Mouse (Mus musculus) hindbrain, embryonic 11.5 days (tissue): Measurements from ENCODE around the gene Slc5a6. TPM values are rescaled to one million over a fixed set of nuclear protein-coding genes. Genes with fewer than 3 reads are reported as not detected.
A peak's percentile ranks its signal among the peaks of the same experiment; 100 is the strongest.
"Not testable (repeated sequence)": the region's sequence is repeated elsewhere in the genome, so short reads cannot be mapped to it uniquely, and the experiment has no call there.

ENCODE experiments used
- ATAC-seq: fragments of 200-750 bp; cut with Nextera tagmentation; 2 replicates; pipeline ENCODE4 v1.8.0; 2017; ENCODE audit warnings: mild to moderate bottlenecking, moderate TSS enrichment, moderate library complexity; ENCODE audit not compliant: low FRiP score
- DNase-seq: peaks from one replicate; pipeline ENCODE4 v3.0.0-alpha.2; 2015; ENCODE audit warnings: low spot score
- H3K27ac ChIP-seq: fragments of 300-500 bp; sonication (generic); 2 replicates; pipeline ENCODE4 v1.5.1; 2014; ENCODE audit warnings: mild to moderate bottlenecking, low read depth, low read length
- H3K27me3 ChIP-seq: fragments of 300-500 bp; sonication (generic); 2 replicates; pipeline ENCODE4 v1.6.1; 2014; ENCODE audit warnings: mild to moderate bottlenecking, low read length, moderate library complexity, mixed read lengths; ENCODE audit not compliant: control insufficient read depth, insufficient read depth
- H3K36me3 ChIP-seq: fragments of 300-500 bp; sonication (generic); 2 replicates; pipeline ENCODE4 v1.6.1; 2014; ENCODE audit warnings: mild to moderate bottlenecking, low read length, moderate library complexity, mixed read lengths; ENCODE audit not compliant: control insufficient read depth, insufficient read depth
- H3K4me1 ChIP-seq: fragments of 300-500 bp; sonication (generic); replicated peaks from 2 replicates; pipeline ENCODE4 v1.6.1; 2014; ENCODE audit warnings: low read length, mixed read lengths; ENCODE audit not compliant: control insufficient read depth, insufficient read depth
- H3K4me2 ChIP-seq: fragments of 300-500 bp; sonication (generic); replicated peaks from 2 replicates; pipeline ENCODE4 v1.6.1; 2014; ENCODE audit warnings: mild to moderate bottlenecking, low read depth, low read length
- H3K4me3 ChIP-seq: fragments of 300-500 bp; sonication (generic); 2 replicates; pipeline ENCODE4 v1.5.1; 2014; ENCODE audit warnings: low read depth, low read length
- H3K9ac ChIP-seq: fragments of 300-500 bp; sonication (generic); 2 replicates; pipeline ENCODE4 v1.6.1; 2014; ENCODE audit warnings: low read depth, low read length
- H3K9me3 ChIP-seq: fragments of 300-500 bp; sonication (generic); 2 replicates; pipeline ENCODE4 v1.6.1; 2016; ENCODE audit warnings: low read length; ENCODE audit not compliant: control insufficient read depth
- WGBS: fragments of 180-500 bp; shearing (Covaris S2); extraction: QIAGEN DNeasy Blood & Tissue Kit; methylation state at CpG from one replicate; pipeline ENCODE4 v1.1.7; 2014; 5-methylcytosine and 5-hydroxymethylcytosine counted together
- polyA plus RNA-seq: library from polyadenylated mRNA; unstranded; fragments of >200 nt; fragmentation: Nextera tagmentation; extraction: Ambion mirVana; gene quantifications from 2 replicates; pipeline ENCODE4 v1.2.1, GENCODE M21; 2014

Gene Slc5a6
- polyA plus RNA-seq, 1 experiment from 2014 or later = 6.3 TPM

DNA sequence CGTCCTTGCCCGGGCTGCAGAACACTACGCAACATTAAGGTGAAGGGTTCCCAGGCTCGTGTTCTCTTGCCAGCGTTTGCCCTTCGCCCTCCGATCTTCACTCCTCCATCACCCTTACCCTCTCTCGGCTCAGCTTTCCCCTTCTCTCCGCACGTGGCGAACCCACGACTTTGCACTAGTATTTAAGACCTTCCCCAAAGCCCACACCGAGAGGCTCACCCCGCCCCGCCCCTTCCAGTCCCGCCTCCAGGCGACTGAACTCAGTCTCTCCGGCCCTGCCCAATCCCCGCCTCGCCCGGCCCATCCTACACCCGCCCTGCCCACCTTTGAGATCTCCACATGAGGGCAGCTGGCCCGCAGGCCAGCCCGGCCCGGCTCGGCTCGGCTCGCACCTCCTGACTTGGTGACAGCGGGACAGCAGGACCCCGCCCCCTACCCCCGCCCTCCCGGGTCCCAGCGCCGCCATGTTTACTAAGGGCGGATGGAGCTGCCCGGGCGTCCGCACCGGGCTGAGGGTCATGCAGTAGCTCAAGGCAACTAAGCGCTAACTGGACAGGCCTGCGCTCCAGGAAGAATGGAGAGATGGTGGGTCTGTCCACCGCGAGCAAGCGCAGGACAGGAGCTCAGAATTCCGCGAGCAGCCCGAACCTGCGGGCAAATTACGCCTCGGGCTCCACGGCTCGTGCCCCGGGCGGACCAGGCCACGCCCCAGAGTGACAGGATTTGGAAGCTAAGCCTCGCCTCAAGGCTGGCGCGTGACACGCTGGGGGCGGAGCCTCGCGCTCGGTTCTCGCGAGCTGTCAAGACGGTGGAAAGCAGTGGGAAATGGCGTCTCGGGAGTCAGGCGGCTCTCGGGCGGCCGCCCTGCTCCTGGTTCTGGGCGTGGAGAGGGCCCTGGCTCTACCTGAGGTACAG, 619 bp downstream of the Slc5a6 start, which contains the start of gene Atraid:
TSS of gene Atraid (plus strand) at position 465 of the 915 bp plus-strand sequence.
- Histone ChIP-seq H3K27ac (peak within 1 kb of the TSS; percentile 90), H3K27me3 (no peaks in the 10 kb centered on the region), H3K4me1 (no peaks in the 10 kb centered on the region), H3K9me3 (no peaks in the 10 kb centered on the region), H3K4me3 (peak within 1 kb of the TSS; percentile 72), H3K4me2 (peak within 1 kb of the TSS; percentile 81), H3K9ac (peak within 1 kb of the TSS; percentile 87), H3K36me3 (0 out of 2 replicates have a peak, but pooled peaks cover 2% of the 10 kb centered on the region)
- under 1% methylated on average over 69 of the region's 73 CpGs for WGBS
- ATAC-seq (peak; percentile 97), DNase-seq (peak; percentile 98)

DNA sequence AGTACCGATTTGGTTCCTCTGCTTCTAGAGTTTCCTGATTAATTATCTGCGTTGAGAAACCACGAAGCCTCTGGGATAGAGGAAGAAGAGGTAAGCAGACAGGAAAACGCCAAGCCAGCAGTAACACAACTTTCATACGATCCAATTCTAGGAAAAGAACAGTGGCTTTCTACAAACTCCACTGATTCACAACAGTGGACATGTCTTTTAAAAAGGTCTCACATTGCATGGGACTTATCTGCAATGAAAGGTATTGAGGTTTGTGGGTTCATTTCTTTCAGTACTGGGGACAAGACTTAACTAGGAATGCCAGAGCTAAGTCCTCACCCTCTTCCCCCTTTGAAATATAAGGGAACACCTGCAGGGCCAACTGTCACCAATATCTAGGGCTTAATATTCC, 1.6 kb downstream of the Slc5a6 start:
- Histone ChIP-seq H3K4me1 (no peaks in the 10 kb centered on the region), H3K4me3 (no peak overlapping the region), H3K27me3 (no peaks in the 10 kb centered on the region), H3K9me3 (no peaks in the 10 kb centered on the region), H3K27ac (no peak overlapping the region), H3K36me3 (0 out of 2 replicates have a peak, but pooled peaks cover 2% of the 10 kb centered on the region), H3K9ac (no peak overlapping the region; the same call in 1 of the 2 replicates), H3K4me2 (peak overlapping the region; percentile 81; the same call in 1 of the 2 replicates)
- ATAC-seq = no peak
- 85% methylated on average over 5 of the region's 5 CpGs for WGBS
- no peak for DNase-seq

DNA sequence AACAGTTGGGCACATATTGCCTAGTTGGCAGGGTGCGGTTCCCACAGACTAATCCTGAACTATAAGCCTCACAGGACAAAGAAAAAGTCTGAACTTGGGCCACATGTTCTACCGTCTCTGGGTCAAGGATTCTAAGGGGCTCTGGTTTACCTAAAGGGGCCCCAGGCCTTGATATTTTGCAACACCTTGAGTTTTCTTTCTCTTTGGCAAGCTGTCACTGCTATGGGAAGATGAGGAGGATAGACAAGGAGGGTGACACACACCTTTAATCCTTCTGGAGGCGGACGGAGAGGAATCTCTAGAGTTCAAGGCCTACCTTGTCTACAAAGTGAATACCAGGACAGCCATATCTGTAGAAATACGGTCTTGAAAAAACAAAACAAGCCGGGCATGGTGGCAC, 2.3 kb downstream of the Slc5a6 start:
- Histone ChIP-seq H3K9me3 (no peaks in the 10 kb centered on the region), H3K4me2 (no peak overlapping the region), H3K9ac (no peak overlapping the region), H3K27me3 (no peaks in the 10 kb centered on the region), H3K4me3 (no peak overlapping the region), H3K27ac (no peak overlapping the region), H3K4me1 (no peaks in the 10 kb centered on the region), H3K36me3 (0 out of 2 replicates have a peak, but pooled peaks cover 2% of the 10 kb centered on the region)
- DNase-seq = no peak
- no peak for ATAC-seq
- 94% methylated on average over 6 of the region's 6 CpGs for WGBS

DNA sequence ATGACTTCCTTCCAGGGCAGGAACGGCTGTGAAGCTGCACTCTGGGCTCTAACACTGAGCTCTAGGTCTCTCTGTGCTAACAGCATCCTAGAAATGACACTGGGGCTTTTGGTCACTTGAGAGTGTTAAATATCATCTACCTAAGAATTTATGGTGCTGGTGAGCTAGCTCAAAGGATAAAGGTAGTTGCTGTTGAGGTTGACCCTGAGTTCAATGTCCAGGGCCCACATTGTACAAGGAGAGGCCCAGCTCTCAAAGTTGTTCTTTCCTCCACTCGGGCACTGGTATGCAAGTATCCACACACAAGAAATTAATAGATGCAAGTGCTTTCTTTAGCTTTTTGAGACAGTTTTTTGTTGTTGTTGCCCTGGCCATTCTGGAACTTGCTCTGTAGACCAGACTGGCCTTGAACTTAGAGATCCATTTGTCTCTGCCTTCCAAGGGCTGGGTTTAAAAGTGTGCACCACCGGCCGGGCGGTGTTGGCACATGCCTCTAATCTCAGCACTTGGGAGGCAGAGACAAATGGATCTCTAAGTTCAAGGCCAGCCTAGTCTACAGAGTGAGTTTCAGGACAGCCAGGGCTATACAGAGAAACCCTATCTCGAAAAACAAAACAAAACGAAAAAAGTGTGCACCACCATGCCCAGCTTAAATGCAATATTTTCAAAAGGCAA, 10.4 kb downstream of the Slc5a6 start:
- H3K36me3 ChIP-seq = no peaks in the 10 kb centered on the region

DNA sequence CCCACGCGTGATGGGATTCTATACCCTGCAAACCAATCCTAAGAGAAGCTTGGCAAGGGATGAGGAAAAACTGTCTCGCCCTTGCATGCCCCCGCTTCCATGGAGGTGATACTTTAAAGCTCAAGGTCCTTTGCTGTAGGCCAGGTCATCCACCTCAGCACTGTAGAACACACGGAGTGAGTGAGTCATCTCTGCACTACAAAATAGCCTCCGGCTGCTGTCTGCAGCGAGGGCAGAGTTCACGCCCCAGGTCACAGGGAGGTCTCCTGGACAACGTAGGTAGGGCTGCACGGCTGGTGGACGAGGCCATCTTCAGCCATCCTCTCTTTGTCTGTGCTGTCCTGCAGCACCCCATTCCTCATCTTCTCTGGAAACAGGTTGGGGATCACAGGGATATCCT, 12.2 kb downstream of the Slc5a6 start:
- not testable (repeated sequence) for H3K36me3 ChIP-seq, H3K4me3 ChIP-seq, H3K4me2 ChIP-seq, H3K27me3 ChIP-seq, H3K4me1 ChIP-seq, ATAC-seq, H3K9me3 ChIP-seq, DNase-seq, H3K9ac ChIP-seq, H3K27ac ChIP-seq
- WGBS = 83% methylated on average over 11 of the region's 11 CpGs

More for the DNA sequence above, 10.4 kb downstream of the Slc5a6 start:
- no peak for ATAC-seq
- H3K9me3 ChIP-seq = no peaks in the 10 kb centered on the region
- H3K4me3 ChIP-seq = no peak overlapping the region
- H3K9ac ChIP-seq = no peak overlapping the region
- no peak overlapping the region for H3K27ac ChIP-seq
- no peaks in the 10 kb centered on the region for H3K4me1 ChIP-seq
- WGBS = 89% methylated on average over 7 of the region's 7 CpGs
- no peak for DNase-seq
- no peaks in the 10 kb centered on the region for H3K27me3 ChIP-seq
- no peak overlapping the region for H3K4me2 ChIP-seq

DNA sequence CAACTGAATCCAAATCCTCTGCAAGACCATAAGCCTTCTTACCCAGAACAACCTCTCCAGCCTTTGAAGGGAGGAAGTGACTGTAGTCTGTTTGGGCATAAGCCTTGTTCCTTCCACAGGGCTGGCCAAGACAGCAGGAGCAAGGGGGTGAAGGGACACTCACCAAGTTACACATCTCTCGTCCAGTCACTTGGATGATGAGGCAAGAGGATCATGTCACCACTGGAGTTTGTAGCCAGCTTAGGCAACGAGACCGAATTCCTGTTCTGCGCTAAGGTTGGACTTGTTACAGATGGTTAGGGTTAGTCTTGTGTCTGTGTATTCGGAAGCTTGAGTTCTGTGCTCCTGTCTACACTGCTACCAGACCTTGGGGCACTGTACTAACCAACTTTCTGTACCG, 14.1 kb downstream of the Slc5a6 start:
- DNase-seq (no peak), ATAC-seq (no peak)
- no peaks in the 10 kb centered on the region for H3K4me1 ChIP-seq
- H3K4me3 ChIP-seq = no peak overlapping the region
- H3K27ac ChIP-seq = no peak overlapping the region
- no peak overlapping the region for H3K9ac ChIP-seq
- H3K4me2 ChIP-seq = no peak overlapping the region
- H3K36me3 ChIP-seq = no peaks in the 10 kb centered on the region
- H3K27me3 ChIP-seq = no peaks in the 10 kb centered on the region
- 92% methylated on average over 6 of the region's 6 CpGs for WGBS
- no peaks in the 10 kb centered on the region for H3K9me3 ChIP-seq

DNA sequence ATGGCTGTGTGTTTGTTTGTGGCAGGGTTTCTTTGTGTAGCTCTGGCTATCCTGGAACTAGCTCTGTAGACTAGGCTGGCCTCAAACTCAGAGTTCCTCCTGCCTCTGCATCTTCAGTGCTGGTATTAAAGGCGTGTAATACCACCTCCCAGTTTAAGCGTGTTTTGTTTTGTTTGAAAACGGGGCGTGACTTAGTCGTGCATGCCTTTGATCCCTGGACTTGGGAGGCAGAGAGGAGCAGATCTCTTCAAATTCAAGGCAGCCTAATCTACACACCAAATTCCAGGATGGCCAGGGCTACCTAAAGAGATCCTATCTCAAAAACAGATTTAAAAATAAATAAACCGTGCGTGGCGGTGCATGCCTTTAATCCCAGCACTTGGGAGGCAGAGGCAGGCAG, 17.2 kb downstream of the Slc5a6 start:
- 90% methylated on average over 8 of the region's 8 CpGs for WGBS
- Histone ChIP-seq H3K4me3 (no peak overlapping the region), H3K4me1 (no peaks in the 10 kb centered on the region), H3K27me3 (no peaks in the 10 kb centered on the region), H3K9ac (no peak overlapping the region), H3K4me2 (no peak overlapping the region), H3K9me3 (no peaks in the 10 kb centered on the region), H3K36me3 (no peaks in the 10 kb centered on the region), H3K27ac (no peak overlapping the region)
- DNase-seq (no peak), ATAC-seq (no peak)

DNA sequence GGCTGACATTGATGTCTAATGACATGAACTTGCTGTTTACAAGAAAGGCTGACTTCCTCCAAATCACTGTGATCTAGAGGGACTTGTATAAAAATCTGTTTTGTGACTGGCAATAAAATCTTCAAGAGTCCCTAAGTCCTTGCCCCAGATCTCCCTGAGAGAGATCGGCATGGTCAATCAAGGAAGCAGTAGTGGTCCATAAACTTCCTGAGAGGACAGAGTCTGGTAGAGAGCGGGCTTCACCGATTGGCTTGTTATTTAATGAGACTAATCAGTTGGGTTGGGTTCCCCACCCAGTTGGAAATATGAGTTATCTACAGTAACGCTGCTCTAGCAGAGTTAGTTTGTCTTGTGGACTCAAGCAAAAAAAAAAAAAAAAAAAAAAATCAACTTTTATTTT, 17.8 kb downstream of the Slc5a6 start:
- H3K4me2 ChIP-seq = no peak overlapping the region
- ATAC-seq = no peak
- DNase-seq = no peak
- no peak overlapping the region for H3K4me3 ChIP-seq
- no peak overlapping the region for H3K9ac ChIP-seq
- no peaks in the 10 kb centered on the region for H3K36me3 ChIP-seq
- WGBS = 94% methylated on average over 4 of the region's 4 CpGs
- H3K4me1 ChIP-seq = no peaks in the 10 kb centered on the region
- no peaks in the 10 kb centered on the region for H3K9me3 ChIP-seq
- H3K27ac ChIP-seq = no peak overlapping the region
- H3K27me3 ChIP-seq = no peaks in the 10 kb centered on the region
